Mouse (Mus musculus): ENCODE measurements around the gene Ackr3. TPM values are rescaled to one million over a fixed set of nuclear protein-coding genes. Genes with fewer than 3 reads are reported as not detected.

The Ackr3 gene
- polyA plus RNA-seq, 1 experiment from 2014 or later, result 37.6 TPM

GRCm38 (mm10) chr1:90238095-90238888 lies 34.5 kb downstream of the Ackr3 start:
- ATAC-seq (no peak), DNase-seq (ENCODE audit: low read depth, low spot score) (no peak)
- ChIA-PET POLR2A (interaction anchor here (1.3 kb wide), 1 partner anchor 33 kb away, joined by 3 read pairs; no protein-coding TSS in a partner anchor), CTCF (interaction anchor here (0.9 to 2.3 kb wide), 3 partner anchors 10 to 351 kb away, joined by 3 to 9 read pairs (median 4); no protein-coding TSS in a partner anchor)
- in situ Hi-C loops (cut with MboI; ENCODE audit: low pct_unique_long_range_greater_than_20kb), result no loop called here
- no peaks in the 10 kb centered on the region for H3K27me3 ChIP-seq
- no peak for TF ChIP-seq CTCF (IDR thresholded peaks at IDR 0.05)

DNA sequence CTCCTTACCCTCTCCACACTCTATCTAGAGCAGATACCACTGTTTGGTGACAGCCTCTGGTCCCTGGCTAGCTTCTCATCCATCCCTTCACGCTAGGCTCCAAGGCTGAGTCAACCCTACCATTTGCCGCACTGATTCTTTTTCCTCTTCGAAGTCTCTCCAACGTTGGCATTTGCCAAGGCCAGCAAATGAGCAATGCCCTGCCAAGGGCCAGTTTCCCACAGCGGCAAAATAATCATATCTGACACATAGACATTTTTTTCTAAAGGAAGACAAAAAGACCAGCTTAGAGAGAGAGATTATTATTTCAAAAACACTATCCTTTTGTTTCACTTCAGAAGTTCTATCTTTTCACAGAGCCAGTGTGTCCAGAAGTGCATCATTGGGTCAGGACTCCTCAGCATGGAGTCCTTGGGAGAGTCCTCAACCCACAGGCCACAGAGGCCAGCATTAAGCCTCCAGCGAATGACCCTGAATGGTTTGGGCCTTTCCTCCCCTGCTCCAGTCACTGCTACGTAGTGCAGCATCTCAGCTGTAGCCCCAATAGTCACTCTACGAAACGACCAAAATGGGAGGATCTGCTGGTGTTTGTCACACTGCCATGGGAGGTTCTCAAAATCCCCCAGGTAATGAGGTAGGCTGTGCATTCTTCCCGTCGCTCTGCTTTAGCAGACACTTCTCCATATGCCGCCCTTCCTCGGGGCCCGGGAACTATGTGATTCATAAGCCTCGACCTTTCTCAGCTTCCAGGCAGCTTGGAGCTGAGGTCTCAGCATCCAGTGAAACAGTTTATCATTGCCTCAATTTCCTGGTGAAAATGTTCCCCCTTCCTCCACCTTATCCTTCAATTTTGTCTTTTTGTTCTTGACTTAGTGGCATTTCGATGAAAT lies 35.8 kb downstream of the Ackr3 start:
- in situ Hi-C loops (cut with MboI; ENCODE audit: low pct_unique_long_range_greater_than_20kb), result no loop called here
- TF ChIP-seq CTCF (IDR thresholded peaks at IDR 0.05), result no peak
- POLR2A ChIA-PET, result no interaction called here
- CTCF ChIA-PET, result interaction anchor here (0.9 to 2.3 kb wide), 3 partner anchors 8 to 350 kb away, joined by 3 to 9 read pairs (median 4); no protein-coding TSS in a partner anchor
- DNase-seq (ENCODE audit: low read depth, low spot score), result no peak
- no peaks in the 10 kb centered on the region for H3K27me3 ChIP-seq
- no peak for ATAC-seq

- no peak for TF ChIP-seq CTCF (IDR thresholded peaks at IDR 0.05)
- POLR2A ChIA-PET, result no interaction called here
These were observed 36.5 kb downstream of the Ackr3 start for GRCm38 (mm10) chr1:90240287-90240686.

DNA sequence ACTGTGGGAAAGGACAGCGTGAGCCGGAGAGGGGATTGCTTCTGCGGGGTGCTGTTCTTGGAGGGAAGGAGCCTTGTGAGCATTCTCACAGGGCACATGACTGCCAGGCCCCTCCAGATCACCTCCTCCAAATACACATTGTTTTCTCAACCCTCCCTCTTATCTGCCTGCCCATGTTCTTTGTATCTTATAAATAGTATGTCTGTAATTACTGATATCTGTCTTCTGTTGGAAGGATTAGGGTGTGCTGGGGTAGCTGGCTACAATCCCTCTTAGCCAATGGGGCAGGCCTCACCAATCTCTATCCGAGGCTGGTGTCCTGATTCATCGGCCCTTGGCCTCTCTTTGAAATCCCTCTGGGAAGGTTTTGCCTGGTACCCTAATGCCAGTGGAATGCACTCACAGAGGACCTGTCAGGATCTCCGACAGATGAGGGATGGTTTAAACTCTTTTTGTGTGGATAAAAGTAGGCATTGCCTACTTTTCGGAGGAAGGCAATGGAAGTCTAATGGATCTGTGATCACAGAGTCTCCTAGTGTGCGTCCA lies 38.7 kb downstream of the Ackr3 start:
- CTCF ChIA-PET, result no interaction called here
- in situ Hi-C loops (cut with MboI; ENCODE audit: low pct_unique_long_range_greater_than_20kb), result no loop called here
- TF ChIP-seq CTCF (IDR thresholded peaks at IDR 0.05), result no peak
- ATAC-seq (no peak), DNase-seq (ENCODE audit: low read depth, low spot score) (no peak)
- H3K27me3 ChIP-seq, result no peaks in the 10 kb centered on the region
- POLR2A ChIA-PET, result interaction anchor here (0.7 kb wide), 1 partner anchor 487 kb away, joined by 3 read pairs; no protein-coding TSS in a partner anchor

More at GRCm38 (mm10) chr1:90240287-90240686, 36.5 kb downstream of the Ackr3 start:
- no peaks in the 10 kb centered on the region for H3K27me3 ChIP-seq
- CTCF ChIA-PET, result no interaction called here
- in situ Hi-C loops (cut with MboI; ENCODE audit: low pct_unique_long_range_greater_than_20kb), result no loop called here
- DNase-seq (ENCODE audit: low read depth, low spot score) (no peak), ATAC-seq (no peak)

- no peak for DNase-seq (ENCODE audit: low read depth, low spot score)
- in situ Hi-C loops (cut with MboI; ENCODE audit: low pct_unique_long_range_greater_than_20kb), result no loop called here
- no peaks in the 10 kb centered on the region for H3K27me3 ChIP-seq
- ChIA-PET CTCF (interaction anchor here (0.8 to 1.6 kb wide), 3 partner anchors 8 to 197 kb away, joined by 3 read pairs; no protein-coding TSS in a partner anchor), POLR2A (no interaction called here)
- ATAC-seq, result no peak
- TF ChIP-seq CTCF (IDR thresholded peaks at IDR 0.05), result no peak
These were observed 40.8 kb downstream of the Ackr3 start for GRCm38 (mm10) chr1:90244537-90244936.

GRCm38 (mm10) chr1:90245533-90245932 lies 41.8 kb downstream of the Ackr3 start:
- in situ Hi-C loops (cut with MboI; ENCODE audit: low pct_unique_long_range_greater_than_20kb), result no loop called here
- no peak for TF ChIP-seq CTCF (IDR thresholded peaks at IDR 0.05)

GRCm38 (mm10) chr1:90246035-90246434 lies 42.3 kb downstream of the Ackr3 start:
- ChIA-PET CTCF (interaction anchor here (1.2 to 1.6 kb wide), 4 partner anchors 11 to 343 kb away, joined by 3 to 7 read pairs (median 4); no protein-coding TSS in a partner anchor), POLR2A (interaction anchor here (0.6 to 0.8 kb wide), 2 partner anchors 14 to 38 kb away, joined by 3 to 6 read pairs; no protein-coding TSS in a partner anchor)
- in situ Hi-C loops (cut with MboI; ENCODE audit: low pct_unique_long_range_greater_than_20kb), result no loop called here
- H3K27me3 ChIP-seq, result no peaks in the 10 kb centered on the region
- DNase-seq (ENCODE audit: low read depth, low spot score) (no peak), ATAC-seq (no peak)
- TF ChIP-seq CTCF (IDR thresholded peaks at IDR 0.05), result no peak

More at GRCm38 (mm10) chr1:90245533-90245932, 41.8 kb downstream of the Ackr3 start:
- ATAC-seq (no peak), DNase-seq (ENCODE audit: low read depth, low spot score) (no peak)
- ChIA-PET CTCF (interaction anchor here (0.8 to 1.6 kb wide), 6 partner anchors 9 to 344 kb away, joined by 3 to 7 read pairs (median 4); no protein-coding TSS in a partner anchor), POLR2A (interaction anchor here (0.6 kb wide), 1 partner anchor 38 kb away, joined by 6 read pairs; no protein-coding TSS in a partner anchor)
- no peaks in the 10 kb centered on the region for H3K27me3 ChIP-seq

DNA sequence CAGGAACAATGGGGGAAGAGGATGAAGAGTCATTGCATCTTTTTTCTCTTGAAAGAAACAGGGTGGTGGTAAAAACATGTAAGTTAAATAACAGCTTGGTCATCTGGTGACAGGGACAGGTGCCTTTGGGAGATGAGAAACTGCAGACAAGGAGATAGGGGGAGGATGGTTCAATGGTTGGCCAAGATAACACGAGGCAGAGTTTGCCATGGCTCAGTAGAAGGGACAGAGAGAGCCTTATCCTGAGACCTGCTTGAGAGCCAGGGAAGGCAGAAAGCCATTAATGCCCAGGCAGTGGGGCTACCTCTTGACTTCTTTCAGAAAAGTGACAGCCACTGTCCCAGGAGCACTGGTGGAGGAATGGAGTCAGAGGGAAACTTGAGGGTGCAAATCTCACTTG lies 43.0 kb downstream of the Ackr3 start:
- ChIA-PET POLR2A (interaction anchor here (0.8 kb wide), 1 partner anchor 15 kb away, joined by 3 read pairs; no protein-coding TSS in a partner anchor), CTCF (interaction anchor here (1.5 to 1.6 kb wide), 2 partner anchors 42 to 342 kb away, joined by 4 to 7 read pairs; no protein-coding TSS in a partner anchor)
- no peaks in the 10 kb centered on the region for H3K27me3 ChIP-seq
- ATAC-seq (no peak), DNase-seq (ENCODE audit: low read depth, low spot score) (no peak)
- in situ Hi-C loops (cut with MboI; ENCODE audit: low pct_unique_long_range_greater_than_20kb), result no loop called here
- no peak for TF ChIP-seq CTCF (IDR thresholded peaks at IDR 0.05)

GRCm38 (mm10) chr1:90247234-90247633 lies 43.5 kb downstream of the Ackr3 start:
- ATAC-seq (no peak), DNase-seq (ENCODE audit: low read depth, low spot score) (no peak)
- H3K27me3 ChIP-seq, result no peaks in the 10 kb centered on the region
- no peak for TF ChIP-seq CTCF (IDR thresholded peaks at IDR 0.05)
- POLR2A ChIA-PET, result no interaction called here
- CTCF ChIA-PET, result interaction anchor here (1.5 to 1.9 kb wide), 2 partner anchors 9 to 342 kb away, joined by 4 read pairs; no protein-coding TSS in a partner anchor
- in situ Hi-C loops (cut with MboI; ENCODE audit: low pct_unique_long_range_greater_than_20kb), result no loop called here
